Mouse (Mus musculus): ENCODE measurements at regions not wholly inside any gene's neighbourhood (a gene's known extent, or its start where the extent isn't known, plus 50 kb on each side); places are given as distances from the start of the nearest gene placed in this dataset.
A peak's percentile ranks its signal among the peaks of the same experiment; 100 is the strongest.
"Not testable (repeated sequence)": the region's sequence is repeated elsewhere in the genome, so short reads cannot be mapped to it uniquely, and the experiment has no call there.

DNA sequence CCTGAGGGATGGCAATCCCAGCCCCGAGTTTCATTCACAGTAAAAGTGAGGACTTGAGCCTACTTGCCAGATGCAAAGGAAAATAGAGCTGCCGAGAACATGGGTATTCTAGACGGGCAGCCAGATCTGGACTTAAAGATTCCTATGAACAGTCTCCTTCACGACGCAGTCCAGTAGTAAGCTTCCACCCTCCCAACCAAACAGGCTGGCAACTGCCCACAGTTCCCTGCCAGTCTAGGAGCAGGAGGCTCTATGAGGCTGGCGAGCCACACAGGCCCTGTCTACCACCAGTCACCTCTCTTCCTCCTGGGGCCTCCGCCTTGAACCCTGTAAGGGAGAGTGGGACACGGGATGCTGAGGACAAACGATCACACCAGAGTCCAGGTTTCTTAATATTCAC is 153.5 kb upstream of the Snrpn start:
- DNase-seq (ENCODE audit: low spot score), result no peak

- DNase-seq (ENCODE audit: low spot score), result peak; percentile 67
Measured at GRCm38 (mm10) chr7:60244187-60244866, 104.3 kb upstream of the Snrpn start.

DNA sequence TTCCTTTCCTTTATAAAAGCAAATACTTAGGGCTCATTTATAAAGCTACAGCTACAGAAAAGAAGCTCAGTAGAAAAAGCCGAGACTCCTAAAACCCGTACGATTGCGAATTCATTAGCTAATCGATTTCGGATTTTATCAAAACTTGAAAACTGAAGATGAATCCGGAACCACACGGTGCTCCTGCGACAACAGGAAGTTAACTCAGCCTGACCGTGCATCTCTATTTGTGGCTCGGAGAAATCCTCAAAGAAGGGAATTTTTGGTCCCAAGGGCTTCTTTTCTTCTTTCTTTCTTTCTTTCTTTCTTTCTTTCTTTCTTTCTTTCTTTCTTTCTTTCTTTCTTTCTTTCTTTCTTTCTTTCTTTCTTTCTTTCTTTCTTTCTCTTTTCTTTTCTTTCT is 103.7 kb upstream of the Snrpn start:
- DNase-seq (ENCODE audit: low spot score), result peak; percentile 56

DNA sequence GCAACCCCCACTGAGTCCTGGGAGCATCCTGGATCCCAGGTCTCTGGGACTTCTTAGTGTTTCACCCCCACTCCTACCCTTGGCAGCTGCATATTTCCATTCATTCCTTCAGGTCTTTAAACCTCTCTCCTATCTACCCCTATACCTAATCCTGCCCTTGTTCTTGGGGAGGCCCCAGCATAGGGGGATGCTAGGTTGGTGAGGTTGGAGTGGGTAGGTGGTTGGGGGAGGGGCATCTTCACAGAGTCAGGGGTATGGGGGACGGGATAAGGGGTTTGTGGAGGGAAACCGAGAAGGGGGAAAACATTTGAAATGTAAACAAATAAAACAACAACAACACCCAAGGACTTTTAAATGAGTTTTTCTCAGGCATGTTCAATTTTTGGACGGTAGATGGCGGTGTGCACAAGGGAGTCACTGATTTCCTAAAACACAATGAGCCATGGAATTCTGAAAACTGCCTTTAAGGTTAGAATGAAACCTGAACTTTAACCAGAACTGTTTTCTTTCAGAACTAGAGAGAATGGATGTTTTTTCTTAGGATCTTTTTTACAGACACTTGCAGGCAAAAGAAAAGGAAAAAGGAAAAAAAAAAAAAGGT is 98.7 kb upstream of the Snrpn start:
- DNase-seq (ENCODE audit: low spot score), result not testable (repeated sequence)

DNA sequence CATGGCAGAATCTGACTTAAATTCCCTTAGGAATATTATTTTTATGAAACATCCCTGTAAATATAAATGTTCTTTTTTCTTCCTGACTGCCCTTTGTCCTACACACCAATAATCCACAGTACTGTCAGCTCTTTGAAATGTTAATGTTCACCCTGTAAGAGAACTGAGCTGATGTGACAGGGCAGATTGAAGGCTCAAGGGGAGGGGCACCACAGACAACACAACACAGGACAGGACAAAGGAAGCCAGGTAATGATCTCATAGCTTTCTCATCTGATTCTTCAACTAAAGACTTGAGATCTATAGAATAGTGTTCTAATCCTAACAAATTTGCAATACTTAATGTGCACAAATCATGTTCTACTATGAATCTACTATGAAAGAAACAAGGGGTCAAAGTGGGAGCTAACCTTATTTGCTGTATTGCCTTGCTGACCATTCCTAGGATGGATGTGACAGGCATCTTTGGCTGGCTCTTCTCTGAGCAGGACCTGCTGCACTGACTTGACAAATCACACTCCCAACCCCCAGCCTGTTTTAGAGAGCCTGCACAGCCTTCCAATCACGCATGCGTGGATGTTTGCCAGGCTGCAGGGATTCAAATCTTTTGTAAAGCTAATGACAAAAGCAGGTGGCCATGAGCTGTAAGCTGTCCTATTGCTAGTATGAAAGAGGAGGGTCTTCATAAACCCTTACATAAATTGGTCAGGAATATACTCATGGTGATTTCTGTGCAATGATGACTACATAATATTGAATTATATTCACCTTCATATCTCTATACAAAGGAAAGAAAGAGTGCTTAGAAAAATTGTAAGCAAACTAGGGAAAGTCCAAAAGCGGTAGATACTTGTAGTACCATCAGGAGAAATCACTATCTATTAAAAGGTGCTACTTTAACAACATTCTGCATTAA is 76.6 kb upstream of the Snrpn start:
- not testable (repeated sequence) for DNase-seq (ENCODE audit: low spot score)

Measured in testis, postnatal 14 days (tissue).